In genomic region chr4:86309178-86309577, GRCm38 (mm10) we compare ENCODE assay signal across 25 mouse cellular contexts.
DNase-seq lines count a peak whose midpoint lies in the region; ATAC-seq and TF ChIP-seq lines count a peak whose summit lies in the region.
"Had no signal": no experiment of that assay in that cellular context is flagged by ENCODE, and none has a peak within 500 bp of the region (broad histone marks: within the 10 kb centered on the region; RNA-seq: fewer than 3 reads in every experiment).

No protein-coding gene starts in this region.

- no peaks in the 10 kb centered on the region for H3K27me3 ChIP-seq in heart, embryonic 13.5 days (replicated peaks)
- H3K27me3 ChIP-seq in heart, adult 2 months (ENCODE audit: control insufficient read depth, insufficient read depth, low read length), result no peaks in the 10 kb centered on the region
- H3K27me3 ChIP-seq: embryonic facial prominence, embryonic 15.5 days; lung, embryonic 15.5 days; midbrain, embryonic 13.5 days; neural tube, embryonic 13.5 days; Patski had no signal

- DNase-seq in heart, adult 2 months, result no peak
- DNase-seq in cerebellum, adult 11 months, result peak; percentile 22
- DNase-seq in cerebellum, adult 9-10 months, result peak; percentile 66
- peak; percentile 37 to 58 for DNase-seq in cerebellum, postnatal 36 days
- no peak for DNase-seq in yolk sac, embryonic 10.5 days (ENCODE audit: low spot score)
- DNase-seq in lung, postnatal 14 days, result no peak
- DNase-seq in heart, adult 18-20 months, result no peak
- DNase-seq: adrenal gland, postnatal 10 days; forebrain, postnatal 0 days; kidney, adult 2 months; kidney, postnatal 4 days; layer of hippocampus, postnatal 36 days; thymus, adult 2 months; thymus, postnatal 36 days had no signal

- intact Hi-C loops in heart, adult 2 months (cut with DNase I), result loop anchor here (5.0 kb wide), 1 partner anchor 88 kb away; no protein-coding TSS in a partner anchor

- peaks cover 26% of the 10 kb centered on the region for H3K4me1 ChIP-seq in heart, embryonic 13.5 days
- H3K4me1 ChIP-seq in heart, adult 2 months (ENCODE audit: control insufficient read depth, insufficient read depth, low read length), result peaks cover 6% of the 10 kb centered on the region; the same call in 1 of the 2 replicates
- H3K4me1 ChIP-seq: embryonic facial prominence, embryonic 15.5 days; midbrain, embryonic 13.5 days; neural tube, embryonic 13.5 days had no signal

- H3K79me2 ChIP-seq in heart, adult 2 months (replicated peaks; ENCODE audit: control insufficient read depth, insufficient read depth, low read length), result no peaks in the 10 kb centered on the region

- no peak overlapping the region for H3K4me2 ChIP-seq in heart, embryonic 13.5 days
- H3K4me2 ChIP-seq: embryonic facial prominence, embryonic 15.5 days; hindbrain, embryonic 14.5 days; liver, embryonic 11.5 days; lung, embryonic 15.5 days; midbrain, embryonic 13.5 days; neural tube, embryonic 13.5 days had no signal

- no peak overlapping the region for H3K4me3 ChIP-seq in heart, embryonic 13.5 days
- H3K4me3 ChIP-seq in heart, adult 2 months, result no peak overlapping the region
- H3K4me3 ChIP-seq: embryonic facial prominence, embryonic 10.5 days; embryonic facial prominence, embryonic 15.5 days; heart, embryonic 10.5 days; lung, embryonic 15.5 days; midbrain, embryonic 13.5 days; neural tube, embryonic 13.5 days had no signal

- no peak for TF ChIP-seq POLR2A in heart, adult 2 months (IDR thresholded peaks at IDR 0.05; ENCODE audit: insufficient read depth, low read depth, low read length)

- peak overlapping the region; percentile 10; the same call in 1 of the 2 replicates for H3K27ac ChIP-seq in heart, embryonic 13.5 days (replicated peaks)
- no peak overlapping the region for H3K27ac ChIP-seq in heart, adult 2 months
- H3K27ac ChIP-seq: embryonic facial prominence, embryonic 10.5 days; embryonic facial prominence, embryonic 15.5 days; hindbrain, embryonic 14.5 days; kidney, postnatal 0 days; lung, embryonic 15.5 days; midbrain, embryonic 13.5 days; neural tube, embryonic 13.5 days had no signal

- no peak for TF ChIP-seq EP300 in heart, adult 2 months (IDR thresholded peaks at IDR 0.05; ENCODE audit: insufficient read depth, low read depth, low read length)

- 84% methylated on average over 2 of the region's 2 CpGs for WGBS in heart, embryonic 13.5 days
- 75% methylated on average over 2 of the region's 2 CpGs for WGBS in heart, adult 2 months

- no peaks in the 10 kb centered on the region for H3K9me3 ChIP-seq in heart, embryonic 13.5 days
- H3K9me3 ChIP-seq: embryonic facial prominence, embryonic 10.5 days; embryonic facial prominence, embryonic 15.5 days; heart, embryonic 10.5 days; lung, embryonic 15.5 days; midbrain, embryonic 13.5 days; neural tube, embryonic 13.5 days had no signal

- no peak for ATAC-seq in heart, embryonic 13.5 days (ENCODE audit: extremely low read depth, insufficient number of reproducible peaks, low FRiP score, low TSS enrichment)
- ATAC-seq: forebrain, postnatal 0 days; midbrain, embryonic 13.5 days; Patski had no signal

- H3K36me3 ChIP-seq in heart, embryonic 13.5 days, result no peaks in the 10 kb centered on the region
- H3K36me3 ChIP-seq in heart, adult 2 months (ENCODE audit: control insufficient read depth, insufficient read depth, low read length), result peaks cover 3% of the 10 kb centered on the region; the same call in 1 of the 2 replicates
- H3K36me3 ChIP-seq: embryonic facial prominence, embryonic 10.5 days; embryonic facial prominence, embryonic 15.5 days; heart, embryonic 10.5 days; lung, embryonic 15.5 days; midbrain, embryonic 13.5 days; neural tube, embryonic 13.5 days had no signal

- no peak overlapping the region for H3K9ac ChIP-seq in heart, embryonic 13.5 days
- no peak overlapping the region for H3K9ac ChIP-seq in heart, adult 2 months (ENCODE audit: low read depth, low read length)
- H3K9ac ChIP-seq: embryonic facial prominence, embryonic 15.5 days; forebrain, postnatal 0 days; hindbrain, embryonic 14.5 days; lung, embryonic 15.5 days; midbrain, embryonic 13.5 days; neural tube, embryonic 13.5 days had no signal

- TF ChIP-seq CTCF in heart, adult 2 months (IDR thresholded peaks at IDR 0.05), result no peak

Comparison
In these comparisons a context has a peak if more than half of its experiments do, and no peak if none do; other contexts are left out.
1. DNase-seq: peak in cerebellum, adult 11 months (single experiment), cerebellum, adult 9-10 months (single experiment) and cerebellum, postnatal 36 days (2 of 2); none in heart, adult 2 months (0 of 2), yolk sac, embryonic 10.5 days (single experiment), lung, postnatal 14 days (single experiment) and heart, adult 18-20 months (0 of 2).